Mouse (Mus musculus) Patski (cell line): ENCODE results near the gene Art4. TPM values are rescaled to one million over a fixed set of nuclear protein-coding genes. Genes with fewer than 3 reads are reported as not detected.

Experiments used
- ATAC-seq: fragments of 100-300 bp; one replicate; pipeline ENCODE4 v1.8.0; 2021
- CTCF ChIA-PET: fragments of 350-600 bp; sonication (Branson Sonifier 250); formaldehyde crosslinking; loops from one replicate; lab custom pipeline; 2022; ENCODE audit warnings: inconsistent platforms; lab: Charles Lee
- POLR2A ChIA-PET: fragments of 350-600 bp; sonication (Branson Sonifier 250); formaldehyde crosslinking; loops from one replicate; lab custom pipeline; 2022; ENCODE audit warnings: antibody characterized with exemption, inconsistent platforms; lab: Charles Lee
- DNase-seq: peaks from one replicate; pipeline ENCODE4 v3.0.0-alpha.2; 2011; ENCODE audit warnings: low read depth, low spot score
- H3K27me3 ChIP-seq: fragments of 371-371 bp; one replicate; pipeline ENCODE4 v1.5.1; 2021
- CTCF ChIP-seq: fragments of 100-300 bp; IDR thresholded peaks from one replicate; pipeline ENCODE4 v1.5.1; 2021
- in situ Hi-C: fragments of 300-500 bp; cut with MboI; formaldehyde crosslinking; loops from 3 replicates; pipeline ENCODE4 v1.11.1; 2018; ENCODE audit warnings: low pct_unique_long_range_greater_than_20kb, mixed read lengths
- polyA plus RNA-seq: library from polyadenylated mRNA; unstranded; gene quantifications from one replicate; pipeline ENCODE4 v1.2.3, GENCODE M21; 2021

Art4 gene
- polyA plus RNA-seq, 1 experiment from 2014 or later = not detected

DNA sequence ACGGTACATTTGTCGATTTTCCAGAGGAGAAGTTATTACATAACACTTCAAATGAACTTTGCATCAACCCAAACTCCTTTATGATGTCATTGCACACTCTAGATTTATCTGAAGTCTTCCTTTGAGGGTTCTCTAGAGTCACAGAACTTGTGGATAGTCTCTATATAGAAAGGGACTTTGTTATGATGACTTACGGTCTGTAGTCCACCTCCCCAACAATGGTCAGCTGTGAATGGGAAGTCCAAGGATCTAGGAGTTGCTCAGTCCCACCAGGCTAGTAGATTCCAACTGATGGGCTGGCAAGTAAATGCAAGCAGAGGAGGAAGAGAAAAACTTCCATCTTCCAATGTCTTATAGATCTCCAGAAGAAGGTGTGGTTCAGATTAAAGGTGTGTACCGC, 28.9 kb downstream of the Art4 start:
- H3K27me3 ChIP-seq = no peaks in the 10 kb centered on the region
- in situ Hi-C loops = no loop called here
- DNase-seq (no peak), ATAC-seq (no peak)
- no peak for TF ChIP-seq CTCF
- POLR2A ChIA-PET = interaction anchor here (2.5 kb wide), 1 partner anchor 24 kb away, joined by 18 read pairs; the partner anchor contains the start of gene Hist4h4
- CTCF ChIA-PET = no interaction called here

GRCm38 (mm10) chr6:136827881-136828561, 29.5 kb downstream of the Art4 start, which contains the start of gene Wbp11:
Wbp11 (minus strand) TSS chr6:136828233.
- POLR2A ChIA-PET = interaction anchor here (2.5 kb wide), 1 partner anchor 23 kb away, joined by 18 read pairs; the partner anchor contains the start of gene Hist4h4
- DNase-seq = peak; percentile 89
- TF ChIP-seq CTCF = no peak
- no peaks in the 10 kb centered on the region for H3K27me3 ChIP-seq
- in situ Hi-C loops = no loop called here
- CTCF ChIA-PET = no interaction called here
- peak; percentile 100 for ATAC-seq

DNA sequence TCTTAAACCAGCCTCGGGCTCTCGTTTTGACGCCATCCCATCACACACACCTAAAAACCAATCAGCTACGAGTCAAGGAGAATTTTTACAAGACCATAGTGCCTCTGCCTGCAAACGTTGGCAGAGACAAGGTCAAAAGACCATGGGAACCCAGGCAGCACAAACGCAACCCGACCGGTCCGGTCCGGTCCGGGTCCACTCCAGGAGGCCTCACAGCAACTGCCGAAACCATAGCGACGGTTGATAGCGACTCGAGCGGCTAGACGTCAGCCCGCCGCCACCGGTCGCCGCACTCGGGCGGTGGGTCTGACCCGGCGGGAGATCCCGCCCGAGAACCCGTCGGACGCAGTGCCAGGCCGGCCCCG, 30.0 kb downstream of the Art4 start, which contains the start of gene BC049715:
BC049715 (plus strand) TSS at position 111 of the 365 bp plus-strand sequence.
- ChIA-PET POLR2A (interaction anchor here (2.5 kb wide), 1 partner anchor 23 kb away, joined by 18 read pairs; the partner anchor contains the start of gene Hist4h4), CTCF (no interaction called here)
- H3K27me3 ChIP-seq = no peaks in the 10 kb centered on the region
- ATAC-seq (peak; percentile 32), DNase-seq (no peak)
- no peak for TF ChIP-seq CTCF
- in situ Hi-C loops = no loop called here

DNA sequence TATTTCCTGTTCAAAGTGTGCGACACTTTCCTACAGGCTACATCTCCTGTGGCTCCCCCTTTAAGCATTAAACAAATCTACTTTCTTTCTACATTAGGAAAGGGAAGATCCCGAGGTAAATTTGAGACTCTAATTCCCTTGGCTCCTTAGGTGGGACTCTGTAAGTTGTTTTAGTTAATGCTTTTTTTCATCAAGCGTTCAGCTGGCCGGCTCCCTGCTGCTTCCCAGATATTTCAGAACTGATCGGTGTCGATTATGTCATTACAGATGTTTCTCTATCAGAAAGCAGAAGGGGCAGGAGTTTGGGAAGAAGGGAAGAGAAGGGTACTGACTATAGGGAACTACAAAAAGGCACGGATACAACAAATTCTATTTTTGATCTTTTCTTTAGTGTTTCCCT, 30.4 kb downstream of the Art4 start:
- DNase-seq = no peak
- H3K27me3 ChIP-seq = no peaks in the 10 kb centered on the region
- ChIA-PET CTCF (no interaction called here), POLR2A (interaction anchor here (2.5 kb wide), 1 partner anchor 22 kb away, joined by 18 read pairs; the partner anchor contains the start of gene Hist4h4)
- in situ Hi-C loops = no loop called here
- no peak for ATAC-seq
- TF ChIP-seq CTCF = no peak

GRCm38 (mm10) chr6:136824987-136825386, 32.5 kb downstream of the Art4 start:
- DNase-seq = no peak
- POLR2A ChIA-PET = no interaction called here
- no peak for ATAC-seq
- CTCF ChIA-PET = no interaction called here
- TF ChIP-seq CTCF = no peak
- H3K27me3 ChIP-seq = no peaks in the 10 kb centered on the region
- in situ Hi-C loops = loop anchor here (25.0 kb wide), 2 partner anchors 912 to 1763 kb away; partner anchors contain the start of genes Gprc5a and Strap

GRCm38 (mm10) chr6:136821086-136821485, 36.4 kb downstream of the Art4 start:
- ATAC-seq (no peak), DNase-seq (no peak)
- POLR2A ChIA-PET = no interaction called here
- H3K27me3 ChIP-seq = no peaks in the 10 kb centered on the region
- CTCF ChIA-PET = no interaction called here
- in situ Hi-C loops = loop anchor here (25.0 kb wide), 2 partner anchors 916 to 1759 kb away; partner anchors contain the start of genes Gprc5a and Strap
- TF ChIP-seq CTCF = no peak

GRCm38 (mm10) chr6:136820381-136820780, 37.2 kb downstream of the Art4 start:
- POLR2A ChIA-PET = no interaction called here

GRCm38 (mm10) chr6:136817549-136817948, 40.0 kb downstream of the Art4 start:
- in situ Hi-C loops = loop anchor here (25.0 kb wide), 2 partner anchors 920 to 1755 kb away; partner anchors contain the start of genes Gprc5a and Strap
- CTCF ChIA-PET = interaction anchor here (1.0 kb wide), 1 partner anchor 163 kb away, joined by 3 read pairs; no protein-coding TSS in a partner anchor
- no peaks in the 10 kb centered on the region for H3K27me3 ChIP-seq
- ATAC-seq (no peak), DNase-seq (no peak)
- no peak for TF ChIP-seq CTCF
- POLR2A ChIA-PET = no interaction called here

More at GRCm38 (mm10) chr6:136820381-136820780, 37.2 kb downstream of the Art4 start:
- CTCF ChIA-PET = no interaction called here
- H3K27me3 ChIP-seq = no peaks in the 10 kb centered on the region
- no peak for TF ChIP-seq CTCF
- in situ Hi-C loops = loop anchor here (25.0 kb wide), 2 partner anchors 917 to 1758 kb away; partner anchors contain the start of genes Gprc5a and Strap
- no peak for ATAC-seq
- DNase-seq = no peak

DNA sequence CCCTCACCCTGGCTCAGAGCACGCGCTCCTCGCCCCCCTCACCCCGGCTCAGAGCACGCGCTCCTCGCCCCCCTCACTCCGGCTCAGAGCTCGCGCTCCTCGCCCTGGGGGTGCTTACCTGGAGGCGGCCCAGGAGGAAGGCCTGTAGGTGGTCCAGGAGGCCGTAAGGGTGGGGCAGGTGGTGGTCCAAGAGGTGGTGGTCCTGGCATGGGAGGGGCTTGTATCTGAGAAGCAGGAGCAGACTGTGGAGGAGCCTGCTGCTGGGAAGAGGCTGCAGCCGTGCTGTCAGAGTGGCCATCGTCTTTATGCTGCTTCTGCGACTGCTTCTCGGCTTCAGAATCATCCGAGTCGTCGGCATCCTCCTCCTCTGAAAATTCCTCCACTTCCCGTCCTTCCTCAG, 40.7 kb downstream of the Art4 start:
- POLR2A ChIA-PET = no interaction called here
- CTCF ChIA-PET = interaction anchor here (1.0 kb wide), 1 partner anchor 164 kb away, joined by 3 read pairs; no protein-coding TSS in a partner anchor
- ATAC-seq = no peak
- DNase-seq = no peak
- in situ Hi-C loops = loop anchor here (25.0 kb wide), 2 partner anchors 920 to 1755 kb away; partner anchors contain the start of genes Gprc5a and Strap
- H3K27me3 ChIP-seq = no peaks in the 10 kb centered on the region
- TF ChIP-seq CTCF = no peak

- in situ Hi-C loops = loop anchor here (25.0 kb wide), 2 partner anchors 922 to 1753 kb away; partner anchors contain the start of genes Gprc5a and Strap
- H3K27me3 ChIP-seq = no peaks in the 10 kb centered on the region
- no peak for TF ChIP-seq CTCF
- POLR2A ChIA-PET = no interaction called here
- CTCF ChIA-PET = interaction anchor here (1.3 kb wide), 1 partner anchor 20 kb away, joined by 3 read pairs; no protein-coding TSS in a partner anchor
- DNase-seq (no peak), ATAC-seq (no peak)
Observed at GRCm38 (mm10) chr6:136815381-136815780, 42.2 kb downstream of the Art4 start.

- no peak for TF ChIP-seq CTCF
- ChIA-PET POLR2A (no interaction called here), CTCF (no interaction called here)
- ATAC-seq = no peak
- no peak for DNase-seq
- in situ Hi-C loops = loop anchor here (25.0 kb wide), 2 partner anchors 924 to 1751 kb away; partner anchors contain the start of genes Gprc5a and Strap
- H3K27me3 ChIP-seq = no peaks in the 10 kb centered on the region
Observed at GRCm38 (mm10) chr6:136813117-136813516, 44.4 kb downstream of the Art4 start.
